Mouse (Mus musculus) ovary, postnatal 14 days (tissue): Measurements from ENCODE around the gene Efna4.
A peak's percentile ranks its signal among the peaks of the same experiment; 100 is the strongest.

Experiments
- DNase-seq: peaks from one replicate; pipeline ENCODE4 v3.0.0; 2022; ENCODE audit warnings: low spot score

The Efna4 gene

DNA sequence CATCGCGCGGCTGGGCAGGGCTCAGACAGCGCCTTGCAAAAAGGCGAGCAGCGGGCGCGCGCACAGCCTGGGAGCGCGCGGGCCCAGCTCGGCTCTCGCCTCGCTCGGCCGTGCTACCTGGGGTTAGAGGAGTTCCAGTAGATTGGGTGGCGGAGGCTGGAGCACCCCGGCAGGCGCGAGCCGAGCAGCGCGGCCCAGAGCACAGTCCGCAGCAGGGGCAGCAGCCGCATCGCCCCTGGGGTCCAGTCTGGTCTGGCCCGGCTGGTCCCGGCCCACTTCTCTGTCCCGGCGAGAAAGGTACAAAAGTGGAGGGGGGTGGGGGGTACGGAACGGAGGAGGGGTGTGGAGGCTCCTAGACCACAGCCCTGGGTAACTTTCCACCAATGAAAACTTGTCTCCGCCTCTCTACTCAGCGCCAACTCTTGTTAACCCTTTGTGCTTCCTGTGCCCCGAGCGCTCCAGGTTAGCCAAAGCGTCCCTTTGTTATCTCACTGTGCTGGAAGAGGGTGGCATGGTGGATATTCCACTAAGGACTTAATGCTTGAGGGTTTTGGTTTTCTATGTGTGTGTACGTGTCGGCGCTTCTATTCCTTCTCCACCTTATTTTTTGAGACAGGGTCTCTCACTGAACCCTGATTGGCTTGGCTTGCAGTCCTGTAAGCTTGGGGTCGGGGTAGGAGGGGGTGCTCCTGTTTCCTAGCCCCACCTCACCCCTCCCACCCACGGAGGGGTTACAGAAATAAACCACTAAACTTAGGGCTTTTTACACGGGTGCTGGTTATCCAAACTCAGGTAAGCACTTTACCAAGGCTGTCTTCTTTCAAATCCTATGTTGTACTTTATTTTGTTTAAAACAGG lies at the start of gene Efna4:
Gene Efna4 (minus strand): TSS at position 308 of the 858 bp plus-strand sequence.
- DNase-seq: no peak

- DNase-seq: no peak
Measured at GRCm38 (mm10) chr3:89386438-89387420, 48.9 kb upstream of the Efna4 start.

DNA sequence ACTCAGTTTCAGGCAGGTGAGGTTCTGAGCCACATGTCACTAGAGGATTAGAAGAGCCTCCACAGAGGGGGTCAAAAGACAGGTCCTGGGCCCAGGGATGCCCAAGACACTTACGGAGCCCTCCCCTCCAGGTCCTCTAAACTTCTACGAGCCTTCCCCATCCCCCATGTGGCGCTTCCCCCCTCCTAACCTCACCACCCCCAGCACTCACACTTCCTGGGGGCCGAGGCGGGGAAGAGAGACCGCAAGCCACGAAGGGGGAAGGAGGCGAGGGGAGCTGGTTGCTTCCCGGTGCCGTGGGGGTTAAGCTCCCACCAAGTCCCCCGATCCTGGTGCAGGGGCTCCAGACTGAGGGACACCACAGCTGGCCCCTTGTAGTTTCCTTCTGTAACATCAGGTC lies 47.6 kb upstream of the Efna4 start:
- no peak for DNase-seq

DNA sequence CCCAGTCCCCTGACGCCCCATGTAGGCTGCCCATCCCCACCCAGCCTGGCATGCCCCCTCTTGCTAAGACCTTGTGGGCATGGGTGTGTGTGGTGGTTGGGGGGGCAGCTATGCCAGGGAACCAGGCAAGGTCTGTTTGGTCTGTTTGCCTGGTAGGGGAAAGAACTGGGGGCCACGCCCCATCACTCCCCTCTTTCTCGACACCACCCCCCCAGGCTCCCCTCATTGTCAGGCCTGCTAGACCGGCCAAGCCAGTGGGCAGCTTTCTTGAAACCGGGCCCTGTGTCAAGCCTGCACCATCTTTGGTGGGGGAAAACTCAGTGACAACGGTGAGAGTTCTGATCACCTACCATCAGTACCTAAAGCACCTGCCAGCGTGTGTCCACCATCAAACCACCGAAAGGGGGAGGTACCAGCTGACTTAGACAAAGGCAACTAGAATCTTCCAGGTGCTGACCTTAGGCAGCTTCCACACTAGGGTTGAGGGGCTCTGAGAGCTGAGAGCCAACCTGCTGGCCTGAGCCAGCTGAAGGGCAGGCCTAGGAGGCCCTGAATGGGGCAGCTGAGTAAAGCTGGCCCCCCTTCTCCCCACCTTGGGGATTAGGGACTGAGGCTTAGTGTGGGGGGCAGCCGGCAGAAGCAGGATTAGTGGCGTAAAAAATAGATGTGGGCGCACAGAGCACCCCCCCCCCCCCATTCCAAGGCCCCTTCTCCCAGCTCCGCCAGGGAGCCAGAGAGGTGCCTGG lies 46.7 kb upstream of the Efna4 start:
- no peak for DNase-seq

DNA sequence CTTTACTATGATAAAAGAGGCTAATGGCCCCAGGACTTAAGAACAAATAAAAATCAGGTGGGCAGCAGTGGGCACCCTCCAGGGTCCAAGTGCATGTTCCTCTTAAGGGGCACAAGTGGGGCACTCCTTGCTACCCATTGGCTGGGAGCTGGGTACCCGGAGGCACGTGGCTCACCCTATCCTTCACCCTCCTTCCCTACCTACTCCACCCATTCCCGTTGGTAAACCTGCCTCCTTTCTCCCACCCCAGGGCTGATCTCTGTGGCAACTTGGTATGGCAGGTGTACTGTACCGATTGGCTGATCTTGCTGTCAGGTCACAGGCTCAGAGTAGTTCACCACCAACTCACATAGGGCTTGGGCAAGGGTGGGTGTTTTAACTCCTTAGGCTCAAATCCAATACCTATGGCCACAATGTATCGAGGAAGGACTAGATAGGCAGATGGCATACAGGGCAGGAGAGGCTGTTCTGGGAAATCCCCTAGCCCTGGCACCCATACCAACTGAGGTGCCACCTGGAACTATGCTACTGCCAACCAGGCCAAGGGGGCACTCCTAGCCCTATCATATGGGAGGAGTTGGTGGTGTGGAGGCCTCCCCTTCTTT lies 45.9 kb upstream of the Efna4 start:
- DNase-seq: no peak

- no peak for DNase-seq
Measured at GRCm38 (mm10) chr3:89382950-89383349, 45.1 kb upstream of the Efna4 start.

DNA sequence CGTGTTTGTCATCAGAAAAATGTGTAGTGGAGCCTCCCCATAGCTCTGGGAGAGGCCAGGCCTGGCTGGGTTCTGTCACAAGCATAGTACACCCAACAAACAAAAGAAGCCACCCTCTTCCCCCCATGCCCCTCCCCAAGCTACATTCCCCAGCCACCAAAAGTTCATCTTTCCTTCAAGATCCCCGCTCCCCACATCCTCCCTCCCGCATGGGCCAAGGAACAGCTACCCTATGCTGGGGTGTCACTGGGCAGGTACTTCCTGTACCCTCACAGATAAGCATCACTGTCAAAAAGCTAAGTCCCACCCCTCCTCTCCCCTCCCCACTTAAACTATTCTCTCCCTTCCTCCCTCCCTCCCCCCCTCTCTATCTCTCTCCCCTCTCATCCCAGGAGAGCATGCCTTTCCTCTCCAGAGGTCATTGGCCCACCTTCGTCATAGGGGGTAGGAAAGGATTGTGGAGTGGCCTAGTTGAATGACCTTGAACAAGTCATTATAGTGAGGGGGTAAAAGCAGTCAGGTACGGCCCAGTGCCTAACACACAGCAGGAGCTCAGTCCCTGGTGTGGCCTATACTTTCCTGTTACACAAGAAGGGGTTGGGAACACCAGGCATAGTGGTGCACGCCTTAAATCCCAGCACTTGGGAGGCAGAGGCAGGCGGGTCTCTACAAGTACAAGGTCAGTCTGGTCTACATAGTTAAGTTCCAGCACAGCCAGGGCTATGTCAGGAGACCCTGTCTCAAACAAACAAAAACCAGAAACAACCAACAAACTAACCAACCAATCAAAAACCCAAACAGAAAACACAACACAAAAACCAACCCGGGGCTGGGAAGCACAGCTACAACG lies 44.4 kb upstream of the Efna4 start:
- DNase-seq: no peak

- DNase-seq: no peak
Measured at GRCm38 (mm10) chr3:89381233-89381632, 43.4 kb upstream of the Efna4 start.

DNA sequence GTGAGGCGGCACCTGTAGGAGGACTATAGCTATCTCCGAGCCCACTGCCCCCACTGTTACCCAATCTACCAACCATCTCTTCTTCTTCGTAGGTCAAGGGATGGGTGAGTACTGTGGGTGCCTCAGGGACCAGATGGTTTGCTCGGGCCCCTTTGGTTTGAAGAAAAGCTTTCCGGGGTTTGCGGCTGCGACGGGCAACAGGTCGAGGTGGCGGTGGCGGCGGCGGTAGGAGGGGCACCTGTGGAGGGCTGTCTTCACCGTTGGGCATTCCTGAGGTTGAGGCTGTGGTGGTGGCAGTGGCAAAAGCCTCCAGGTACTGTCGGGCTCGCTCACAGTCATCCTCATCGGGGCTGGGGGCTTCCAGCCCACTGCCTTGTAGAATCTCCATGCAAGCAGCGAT lies 42.9 kb upstream of the Efna4 start:
- DNase-seq: no peak

DNA sequence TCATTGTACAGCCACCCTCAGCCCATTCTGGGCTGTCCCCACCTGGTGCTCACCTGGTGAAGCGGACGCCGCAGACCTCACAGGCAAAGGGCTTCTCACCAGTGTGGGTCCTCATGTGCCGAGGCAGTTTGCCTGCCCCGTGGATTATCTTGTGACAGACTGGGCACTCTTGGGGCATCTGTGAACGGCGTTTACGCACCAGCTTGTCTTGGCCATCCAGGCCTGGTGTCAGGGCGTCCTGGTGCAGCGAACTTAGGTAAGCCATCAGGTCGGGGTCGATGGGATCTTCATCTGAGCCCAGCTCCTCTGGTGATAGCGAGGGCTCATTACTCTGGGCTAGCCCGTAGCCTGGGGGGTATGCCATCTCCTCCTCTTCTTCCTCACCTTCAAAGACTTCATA lies 42.5 kb upstream of the Efna4 start:
- DNase-seq: no peak

DNA sequence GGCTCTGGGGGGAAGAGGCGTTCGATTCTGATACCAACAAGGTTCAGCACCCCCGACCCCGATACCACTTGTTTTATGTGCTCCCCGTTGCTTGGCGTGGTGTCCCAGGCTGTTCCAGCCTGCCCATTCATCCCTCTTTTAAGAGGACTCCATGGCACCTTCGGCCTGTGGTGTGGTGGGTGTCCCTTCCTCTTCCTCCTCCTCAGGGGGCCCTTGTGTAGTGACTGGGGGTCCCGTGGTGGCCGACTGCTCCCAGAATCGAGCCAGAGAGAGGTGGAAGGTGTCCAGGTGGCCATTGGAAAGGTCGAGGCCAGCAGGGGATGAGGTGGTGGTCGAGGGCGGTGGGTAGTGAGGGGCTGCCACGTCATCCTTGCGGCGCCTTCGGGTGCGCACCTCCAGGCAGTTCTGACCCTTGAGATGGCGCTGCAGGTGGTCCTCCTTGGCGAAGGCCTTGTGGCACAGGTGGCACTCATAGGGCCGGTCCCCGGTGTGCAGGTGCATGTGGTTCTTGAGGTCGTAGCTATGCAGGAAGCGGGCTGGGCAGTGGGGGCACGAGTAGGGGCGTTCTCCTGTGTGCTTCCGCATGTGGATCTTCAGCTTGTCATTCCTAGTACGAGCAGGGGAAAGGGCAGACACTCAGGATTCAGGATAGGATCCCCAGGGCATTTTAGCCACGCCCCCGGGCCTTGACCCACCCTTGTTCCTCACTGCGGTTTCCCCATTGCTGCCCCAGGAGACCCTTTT lies 41.7 kb upstream of the Efna4 start:
- DNase-seq: no peak

DNA sequence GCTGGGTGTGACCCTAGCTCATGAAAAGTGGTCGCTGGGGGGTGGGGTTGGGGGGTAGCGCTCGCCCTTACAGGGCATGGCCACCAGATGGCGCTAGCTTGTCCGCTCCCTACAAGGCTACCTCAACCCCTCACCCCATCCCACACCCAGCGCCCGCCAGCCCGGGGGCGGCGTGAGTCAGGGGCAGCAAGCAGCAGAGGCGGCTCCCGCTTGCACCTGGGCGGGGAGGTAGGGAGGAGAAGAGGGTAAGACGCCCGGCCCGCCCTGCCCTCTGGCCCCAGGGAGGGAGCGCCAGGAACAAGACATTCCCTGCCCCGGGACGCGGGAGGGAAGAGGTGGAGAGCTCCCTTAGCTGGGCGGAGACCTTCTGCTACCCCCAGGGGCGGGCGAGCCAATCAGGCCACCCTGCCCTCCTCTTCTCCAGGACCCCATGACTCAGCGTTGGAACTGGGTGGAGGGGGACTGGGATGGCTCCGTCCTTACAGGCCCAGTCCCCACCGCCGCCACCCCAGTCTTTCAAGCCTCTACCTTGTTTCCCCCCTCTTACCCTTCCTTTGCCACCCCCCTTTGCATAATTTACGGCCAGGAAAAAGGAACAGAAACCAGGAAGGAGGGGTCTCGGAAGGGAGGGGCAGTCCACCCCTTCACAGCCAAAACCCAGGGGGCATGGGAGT lies 40.7 kb upstream of the Efna4 start:
- peak; percentile 71 for DNase-seq

GRCm38 (mm10) chr3:89377831-89378230 lies 40.0 kb upstream of the Efna4 start:
- DNase-seq: no peak

GRCm38 (mm10) chr3:89373581-89374231 lies 35.9 kb upstream of the Efna4 start:
- no peak for DNase-seq

DNA sequence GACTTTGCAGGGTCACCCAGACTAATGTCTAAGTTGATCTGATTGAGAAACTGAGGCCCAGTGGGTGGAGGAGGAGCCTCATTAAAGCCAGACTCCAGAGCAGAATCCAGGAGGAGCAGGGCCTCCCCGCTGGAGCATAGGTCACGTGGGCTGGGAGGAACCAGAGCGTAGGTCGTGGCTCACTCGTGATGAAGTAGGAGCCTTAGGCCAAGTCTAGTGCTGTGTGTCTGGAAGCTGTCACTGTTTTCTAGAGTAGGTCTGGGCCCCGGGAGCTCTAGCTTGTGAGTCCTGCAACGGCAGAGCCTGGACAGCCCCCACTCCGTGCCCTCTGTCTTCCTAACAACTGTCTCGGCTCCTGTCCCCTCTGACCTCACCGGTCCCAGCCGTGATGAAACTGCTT lies 29.5 kb upstream of the Efna4 start:
- DNase-seq: no peak

- DNase-seq: no peak
Measured at GRCm38 (mm10) chr3:89365486-89366414, 27.9 kb upstream of the Efna4 start.

- no peak for DNase-seq
Measured at GRCm38 (mm10) chr3:89365153-89365485, 27.3 kb upstream of the Efna4 start, which contains the start of gene Dcst1. Gene Dcst1 (minus strand): TSS chr3:89365253.

DNA sequence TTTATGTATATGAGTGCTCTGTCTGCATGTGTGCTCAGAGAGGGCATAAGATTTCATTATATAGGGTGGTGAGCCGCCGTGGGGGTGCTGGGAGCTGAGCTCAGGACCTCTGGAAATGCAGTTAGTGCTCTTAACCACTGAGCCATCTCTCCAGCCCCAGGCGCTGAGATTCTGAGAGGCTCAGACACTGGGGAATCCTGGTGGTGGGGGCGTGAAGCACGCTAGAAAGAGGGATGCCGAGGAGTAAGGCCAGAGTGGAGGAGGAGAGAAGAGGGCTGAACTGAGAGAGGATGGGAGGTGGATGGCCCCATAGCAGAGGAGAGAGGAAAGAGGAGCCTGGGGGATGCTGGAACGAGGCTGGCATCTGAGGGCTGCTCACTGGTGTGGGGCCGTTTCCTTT lies 26.8 kb upstream of the Efna4 start:
- DNase-seq: no peak
